Mouse (Mus musculus) brain, embryonic 14.5 days (tissue): ENCODE measurements around the gene Pcdh8.

Source experiments
- CTCF ChIP-seq: fragments of 200-500 bp; IDR thresholded peaks from 2 replicates; pipeline ENCODE4 v1.5.1; 2012; ENCODE audit warnings: inconsistent platforms, mild to moderate bottlenecking, moderate library complexity, borderline replicate concordance; ENCODE audit not compliant: insufficient read depth, insufficient read length; ENCODE audit errors: extremely low read depth
- POLR2A ChIP-seq: fragments of 200-500 bp; IDR thresholded peaks from 2 replicates; pipeline ENCODE4 v1.6.1; 2012; ENCODE audit warnings: mild to moderate bottlenecking, inconsistent platforms, borderline replicate concordance; ENCODE audit not compliant: poor library complexity, insufficient read depth, insufficient read length, severe bottlenecking; ENCODE audit errors: extremely low read depth

- TF ChIP-seq CTCF (no peak), POLR2A (no peak)
Measured at GRCm38 (mm10) chr14:79770306-79771093, 612 bp downstream of the Pcdh8 start.
